Mouse (Mus musculus): ENCODE results near the gene Serpinb9. TPM values are rescaled to one million over a fixed set of nuclear protein-coding genes. Genes with fewer than 3 reads are reported as not detected.

Serpinb9 gene
- polyA plus RNA-seq (2017; shearing (Covaris generic)): 33.7 TPM

GRCm38 (mm10) chr13:33002950-33003349, at the start of gene Serpinb9:
Gene Serpinb9, plus strand, starts transcription at chr13:33003250.

GRCm38 (mm10) chr13:32964989-32965811, 37.9 kb upstream of the Serpinb9 start, which contains the start of gene Serpinb6b:
Gene Serpinb6b, plus strand, starts transcription at chr13:32965209.

GRCm38 (mm10) chr13:33027244-33027643, 24.2 kb downstream of the Serpinb9 start, which contains the start of gene Serpinb9b:
Gene Serpinb9b, plus strand, starts transcription at chr13:33027416.

Other genes starting within 250 kb of the Serpinb9 start
- gene Mylk4, start 219.3 kb upstream of the Serpinb9 start, polyA plus RNA-seq (2017; shearing (Covaris generic)): not detected
- gene Wrnip1, start 201.2 kb upstream of the Serpinb9 start, polyA plus RNA-seq (2017; shearing (Covaris generic)): 14.9 TPM
- gene D930007J09Rik, start 200.4 kb upstream of the Serpinb9 start, polyA plus RNA-seq (2017; shearing (Covaris generic)): not detected
- gene Serpinb1a, start 152.1 kb upstream of the Serpinb9 start, polyA plus RNA-seq (2017; shearing (Covaris generic)): 7.5 TPM
- not detected for gene Serpinb1c, start 105.0 kb upstream of the Serpinb9 start, polyA plus RNA-seq (2017; shearing (Covaris generic))
- gene Serpinb6b, start 38.0 kb upstream of the Serpinb9 start, polyA plus RNA-seq (2017; shearing (Covaris generic)): 27.4 TPM
- not detected for gene Serpinb9b, start 24.2 kb downstream of the Serpinb9 start, polyA plus RNA-seq (2017; shearing (Covaris generic))
- not detected for gene Serpinb1b, start 75.3 kb downstream of the Serpinb9 start, polyA plus RNA-seq (2017; shearing (Covaris generic))
- not detected for gene Serpinb9c, start 156.5 kb downstream of the Serpinb9 start, polyA plus RNA-seq (2017; shearing (Covaris generic))
- gene Serpinb9d, start 189.7 kb downstream of the Serpinb9 start, polyA plus RNA-seq (2017; shearing (Covaris generic)): not detected
- gene Serpinb9e, start 246.4 kb downstream of the Serpinb9 start, polyA plus RNA-seq (2017; shearing (Covaris generic)): 0.17 TPM

All from inflammation-experienced regulatory T-cells, adult 16 weeks (primary cell).